Mouse (Mus musculus) kidney, postnatal 10 days (tissue): ENCODE data around the gene Cox19.
"Not testable (repeated sequence)": the region's sequence is repeated elsewhere in the genome, so short reads cannot be mapped to it uniquely, and the experiment has no call there.

ENCODE experiments used
- DNase-seq: peaks from one replicate; pipeline ENCODE4 v3.0.0; 2021; ENCODE audit warnings: mixed read lengths

Cox19 gene

GRCm38 (mm10) chr5:139351134-139351533, at the start of gene Cox19:
Gene Cox19, minus strand, starts transcription at chr5:139351418.
- no peak for DNase-seq

- no peak for DNase-seq
These were observed 48.8 kb upstream of the Cox19 start for GRCm38 (mm10) chr5:139399991-139400390.

GRCm38 (mm10) chr5:139398786-139399185, 47.6 kb upstream of the Cox19 start:
- DNase-seq = no peak

GRCm38 (mm10) chr5:139397959-139398753, 46.9 kb upstream of the Cox19 start:
- peak; percentile 94 for DNase-seq

- no peak for DNase-seq
These were observed 46.2 kb upstream of the Cox19 start for GRCm38 (mm10) chr5:139397359-139397916.

GRCm38 (mm10) chr5:139395528-139395927, 44.3 kb upstream of the Cox19 start:
- DNase-seq = no peak

GRCm38 (mm10) chr5:139394399-139394798, 43.2 kb upstream of the Cox19 start:
- no peak for DNase-seq

- DNase-seq = no peak
These were observed 42.0 kb upstream of the Cox19 start for GRCm38 (mm10) chr5:139393197-139393588.

GRCm38 (mm10) chr5:139392219-139393196, 41.3 kb upstream of the Cox19 start:
- no peak for DNase-seq

- peak; percentile 48 for DNase-seq
These were observed 40.2 kb upstream of the Cox19 start for GRCm38 (mm10) chr5:139391309-139391990.

- not testable (repeated sequence) for DNase-seq
These were observed 39.3 kb upstream of the Cox19 start for GRCm38 (mm10) chr5:139390324-139391119.

GRCm38 (mm10) chr5:139389676-139390061, 38.5 kb upstream of the Cox19 start:
- peak; percentile 64 for DNase-seq

GRCm38 (mm10) chr5:139388694-139389675, 37.8 kb upstream of the Cox19 start:
- DNase-seq = no peak

GRCm38 (mm10) chr5:139388195-139388570, 37.0 kb upstream of the Cox19 start:
- DNase-seq = peak; percentile 51

- DNase-seq = peak; percentile 66
These were observed 36.3 kb upstream of the Cox19 start for GRCm38 (mm10) chr5:139387329-139388194.

GRCm38 (mm10) chr5:139386047-139386446, 34.8 kb upstream of the Cox19 start:
- DNase-seq = no peak

GRCm38 (mm10) chr5:139384531-139384930, 33.3 kb upstream of the Cox19 start:
- peak; percentile 66 for DNase-seq

- no peak for DNase-seq
These were observed 32.0 kb upstream of the Cox19 start for GRCm38 (mm10) chr5:139383234-139383633.

- peak; percentile 72 for DNase-seq
These were observed 31.5 kb upstream of the Cox19 start for GRCm38 (mm10) chr5:139382760-139383159.
